Mouse (Mus musculus): ENCODE measurements at regions not wholly inside any gene's neighbourhood (a gene's known extent, or its start where the extent isn't known, plus 50 kb on each side); places are given as distances from the start of the nearest gene placed in this dataset.

GRCm38 (mm10) chr3:38045523-38045922 is 321.2 kb upstream of the Gm5148 start:
- Histone ChIP-seq H3K4me3 (ENCODE audit: control insufficient read depth in 1 of 2, insufficient read depth in 1 of 2, low read depth in 2 of 2, low read length in 2 of 2) (no peak overlapping the region), H3K79me2 (ENCODE audit: control insufficient read depth, insufficient read depth, low read length, poor library complexity) (no peaks in the 10 kb centered on the region), H3K9ac (ENCODE audit: control insufficient read depth, low read depth, low read length, poor library complexity, severe bottlenecking) (no peak overlapping the region), H3K27ac (ENCODE audit: control insufficient read depth, low read depth, low read length) (no peak overlapping the region), H3K9me3 (replicated peaks; ENCODE audit: insufficient read depth, low read length) (no peaks in the 10 kb centered on the region), H3K27me3 (ENCODE audit: control insufficient read depth in 1 of 2, insufficient read depth in 2 of 2, low read length in 2 of 2) (no peaks in the 10 kb centered on the region; a peak in 2 of 4 replicates), H3K4me1 (ENCODE audit: control insufficient read depth in 1 of 2, insufficient read depth in 2 of 2, low read length in 2 of 2) (no peaks in the 10 kb centered on the region), H3K36me3 (ENCODE audit: control insufficient read depth in 1 of 2, insufficient read depth in 2 of 2, low read length in 2 of 2) (no peaks in the 10 kb centered on the region)
- DNase-seq (ENCODE audit: low read depth, low spot score), result no peak
- TF ChIP-seq MAZ (IDR thresholded peaks at IDR 0.05; ENCODE audit: low read depth, low read length) (no peak), TCF12 (IDR thresholded peaks at IDR 0.05; ENCODE audit: low read depth, low read length) (no peak), RCOR1 (IDR thresholded peaks at IDR 0.05; ENCODE audit: low read depth, low read length) (no peak), MXI1 (IDR thresholded peaks at IDR 0.05; ENCODE audit: low read depth, low read length) (no peak), GABPA (IDR thresholded peaks at IDR 0.05; ENCODE audit: low read depth, low read length) (no peak), SMC3 (IDR thresholded peaks at IDR 0.05; ENCODE audit: low read depth, low read length) (no peak), NRF1 (IDR thresholded peaks at IDR 0.05; ENCODE audit: insufficient read depth, low read depth, low read length, poor library complexity, severe bottlenecking) (no peak), SIN3A (IDR thresholded peaks at IDR 0.05; ENCODE audit: low read length) (no peak), RAD21 (IDR thresholded peaks at IDR 0.05; ENCODE audit: low read depth, low read length) (no peak; the same call in 1 of the 2 replicates), BHLHE40 (IDR thresholded peaks at IDR 0.05; ENCODE audit: borderline replicate concordance, low read depth, low read length) (no peak), POLR2A (IDR thresholded peaks at IDR 0.05; ENCODE audit: control insufficient read depth in 1 of 2, insufficient read depth in 1 of 2, low read depth in 1 of 2, low read length in 2 of 2, poor library complexity in 1 of 2) (no peak), EP300 (IDR thresholded peaks at IDR 0.05; ENCODE audit: low read depth in 1 of 2, low read length in 2 of 2) (no peak), MYC (IDR thresholded peaks at IDR 0.05; ENCODE audit: low read depth, low read length) (no peak), TAL1 (IDR thresholded peaks at IDR 0.05; ENCODE audit: low read length) (no peak), POLR2AphosphoS2 (IDR thresholded peaks at IDR 0.05; ENCODE audit: low read length) (no peak), NELFE (IDR thresholded peaks at IDR 0.05; ENCODE audit: low read depth, low read length) (no peak), ZC3H11A (IDR thresholded peaks at IDR 0.05; ENCODE audit: low read depth, low read length) (no peak), JUND (IDR thresholded peaks at IDR 0.05; ENCODE audit: low read depth, low read length) (no peak), CHD2 (IDR thresholded peaks at IDR 0.05; ENCODE audit: low read length) (no peak)

DNA sequence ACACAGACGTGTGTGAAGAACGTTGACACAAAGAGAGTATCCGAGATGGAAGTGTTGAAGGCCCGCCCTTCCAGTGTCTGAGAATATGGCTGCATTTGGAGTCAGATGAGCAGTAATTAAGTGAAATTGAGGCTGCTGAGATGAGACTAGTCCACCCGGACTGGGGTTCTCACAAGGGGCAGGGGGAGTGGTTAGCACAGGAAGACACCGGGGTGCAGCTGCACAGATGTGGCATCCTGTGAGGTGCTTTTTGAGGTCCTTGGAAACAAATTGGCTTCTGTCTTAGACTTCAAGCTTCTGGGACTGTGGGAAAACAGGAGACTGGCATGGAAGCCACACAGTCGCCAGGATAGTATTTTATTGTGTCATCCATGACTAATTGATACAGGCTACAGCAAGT is 320.0 kb upstream of the Gm5148 start:
- TF ChIP-seq TAL1 (IDR thresholded peaks at IDR 0.05; ENCODE audit: low read length) (no peak), RAD21 (IDR thresholded peaks at IDR 0.05; ENCODE audit: low read depth, low read length) (no peak), GABPA (IDR thresholded peaks at IDR 0.05; ENCODE audit: low read depth, low read length) (no peak), SIN3A (IDR thresholded peaks at IDR 0.05; ENCODE audit: low read length) (no peak), POLR2AphosphoS5 (IDR thresholded peaks at IDR 0.05; ENCODE audit: borderline replicate concordance, low read depth, low read length) (no peak), ZC3H11A (IDR thresholded peaks at IDR 0.05; ENCODE audit: low read depth, low read length) (no peak), JUND (IDR thresholded peaks at IDR 0.05; ENCODE audit: low read depth, low read length) (no peak), EP300 (IDR thresholded peaks at IDR 0.05; ENCODE audit: low read depth in 1 of 2, low read length in 2 of 2) (no peak), CTCF (IDR thresholded peaks at IDR 0.05 in 2 of 3, conservative IDR thresholded peaks at IDR 0.05 in 1 of 3; ENCODE audit: control insufficient read depth in 1 of 3, insufficient read depth in 1 of 3, low read depth in 2 of 3, low read length in 3 of 3, poor library complexity in 1 of 3, severe bottlenecking in 1 of 3) (no peak), USF1 (IDR thresholded peaks at IDR 0.05; ENCODE audit: low read depth, low read length) (no peak)
- Histone ChIP-seq H3K27me3 (ENCODE audit: control insufficient read depth in 1 of 2, insufficient read depth in 2 of 2, low read length in 2 of 2) (no peaks in the 10 kb centered on the region; a peak in 2 of 4 replicates), H3K9me3 (replicated peaks; ENCODE audit: insufficient read depth, low read length) (no peaks in the 10 kb centered on the region), H3K9ac (ENCODE audit: control insufficient read depth, low read depth, low read length, poor library complexity, severe bottlenecking) (no peak overlapping the region), H3K4me3 (ENCODE audit: control insufficient read depth in 1 of 2, insufficient read depth in 1 of 2, low read depth in 2 of 2, low read length in 2 of 2) (no peak overlapping the region), H3K36me3 (ENCODE audit: control insufficient read depth in 1 of 2, insufficient read depth in 2 of 2, low read length in 2 of 2) (no peaks in the 10 kb centered on the region), H3K79me2 (ENCODE audit: control insufficient read depth, insufficient read depth, low read length, poor library complexity) (no peaks in the 10 kb centered on the region), H3K27ac (ENCODE audit: control insufficient read depth, low read depth, low read length) (no peak overlapping the region), H3K4me1 (ENCODE audit: control insufficient read depth in 1 of 2, insufficient read depth in 2 of 2, low read length in 2 of 2) (no peaks in the 10 kb centered on the region)
- no peak for DNase-seq (ENCODE audit: low read depth, low spot score)
